Mouse (Mus musculus): ENCODE measurements around the gene Azin2. TPM values are rescaled to one million over a fixed set of nuclear protein-coding genes. Genes with fewer than 3 reads are reported as not detected.
A peak's percentile ranks its signal among the peaks of the same experiment; 100 is the strongest.

Gene Azin2
- total RNA-seq, 1 experiment from 2014 or later: 5.8 TPM

GRCm38 (mm10) chr4:128887026-128887425, 75.2 kb downstream of the Azin2 start:
- no peak for ATAC-seq (replicated peaks; ENCODE audit: insufficient number of reproducible peaks, low FRiP score, low TSS enrichment, poor library complexity, severe bottlenecking)

- ATAC-seq (replicated peaks; ENCODE audit: insufficient number of reproducible peaks, low FRiP score, low TSS enrichment, poor library complexity, severe bottlenecking): no peak
Observed at GRCm38 (mm10) chr4:128886571-128886970, 75.7 kb downstream of the Azin2 start.

GRCm38 (mm10) chr4:128885540-128885939, 76.7 kb downstream of the Azin2 start:
- no peak for ATAC-seq (replicated peaks; ENCODE audit: insufficient number of reproducible peaks, low FRiP score, low TSS enrichment, poor library complexity, severe bottlenecking)

GRCm38 (mm10) chr4:128884711-128885095, 77.5 kb downstream of the Azin2 start:
- ATAC-seq (replicated peaks; ENCODE audit: insufficient number of reproducible peaks, low FRiP score, low TSS enrichment, poor library complexity, severe bottlenecking): no peak

GRCm38 (mm10) chr4:128883801-128884710, 78.2 kb downstream of the Azin2 start:
- ATAC-seq (replicated peaks; ENCODE audit: insufficient number of reproducible peaks, low FRiP score, low TSS enrichment, poor library complexity, severe bottlenecking): peak; percentile 33; the same call in 1 of the 2 replicates

- peak; percentile 49 for ATAC-seq (replicated peaks; ENCODE audit: insufficient number of reproducible peaks, low FRiP score, low TSS enrichment, poor library complexity, severe bottlenecking)
Observed at GRCm38 (mm10) chr4:128883379-128883781, 78.9 kb downstream of the Azin2 start, which contains the start of gene Trim62. Gene Trim62, plus strand, starts transcription at chr4:128883580.

Other genes starting within 250 kb of the Azin2 start
- 0.19 to 0.57 TPM in 2 of 3 replicates, not detected in the other for gene A3galt2, start 207.1 kb downstream of the Azin2 start, total RNA-seq (2017)
- 3.6 to 8.3 TPM (median 5.7 TPM) in 3 replicates for gene Zfp362, start 156.4 kb downstream of the Azin2 start, total RNA-seq (2017)
- gene Trim62, start 78.9 kb downstream of the Azin2 start, total RNA-seq (2017): 0.75 to 3.5 TPM (median 0.95 TPM) in 3 replicates
- gene Ak2, start 29.5 kb upstream of the Azin2 start, total RNA-seq (2017): 62.2 to 89.0 TPM (median 73.4 TPM) in 3 replicates
- gene Rnf19b, start 95.8 kb upstream of the Azin2 start, total RNA-seq (2017): 223 to 304 TPM (median 264 TPM) in 3 replicates
- not detected in 3 replicates for gene Tmem54, start 143.1 kb upstream of the Azin2 start, total RNA-seq (2017)
- not detected in 3 replicates for gene Hpca, start 159.6 kb upstream of the Azin2 start, total RNA-seq (2017)
- 0.32 TPM in 1 of 3 replicates, not detected in the others for gene Fndc5, start 174.6 kb upstream of the Azin2 start, total RNA-seq (2017)
- gene S100pbp, start 227.3 kb upstream of the Azin2 start, total RNA-seq (2017): 24.0 to 32.0 TPM (median 30.6 TPM) in 3 replicates
- gene Yars, start 227.3 kb upstream of the Azin2 start, total RNA-seq (2017): 30.1 to 41.8 TPM (median 33.8 TPM) in 3 replicates